Mouse (Mus musculus): Measurements from ENCODE around the gene Pak4.
A peak's percentile ranks its signal among the peaks of the same experiment; 100 is the strongest.
"Not testable (repeated sequence)": the region's sequence is repeated elsewhere in the genome, so short reads cannot be mapped to it uniquely, and the experiment has no call there.

Gene Pak4

DNA sequence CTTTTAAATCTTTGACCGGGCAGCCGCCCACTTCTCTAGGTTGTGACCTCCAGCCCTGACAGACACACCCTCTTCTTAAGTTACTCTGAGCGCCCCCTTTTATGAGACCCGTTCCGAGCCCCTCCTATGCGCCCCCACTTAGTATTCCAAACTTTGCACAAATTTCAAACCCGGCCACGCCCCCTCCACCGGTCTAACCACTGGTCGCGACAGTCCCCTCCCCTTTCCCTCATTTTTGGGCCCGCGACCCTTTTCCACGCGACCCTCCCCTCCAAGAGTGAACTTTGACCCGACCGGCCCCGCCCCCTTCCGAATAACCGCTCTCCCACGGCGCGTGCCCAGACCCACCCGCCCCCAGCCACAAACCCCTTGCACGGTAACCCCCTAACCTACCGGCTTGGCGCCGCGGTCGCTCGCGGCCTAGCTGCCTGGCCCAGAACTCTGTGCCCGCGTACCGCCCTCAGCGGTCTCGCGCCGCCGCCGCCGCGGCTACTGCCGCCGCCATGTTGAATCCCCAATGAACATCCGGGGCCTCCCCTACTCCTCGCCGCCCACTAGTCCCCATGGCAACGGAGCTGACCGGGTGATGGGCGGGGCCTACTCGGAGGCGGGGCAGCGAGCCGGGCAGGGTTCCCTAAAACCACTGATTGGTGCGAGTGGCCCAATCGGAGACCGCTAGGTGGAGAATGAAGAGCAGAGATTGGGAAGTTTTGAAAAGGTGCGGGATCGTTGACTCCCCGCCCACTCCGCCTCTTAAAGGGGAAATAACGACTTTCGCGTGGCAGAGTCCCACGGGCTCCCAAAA lies at the start of gene Pak4, which contains the start of gene Samd4b:
TSS of gene Pak4 (minus strand) at position 544 of the 805 bp plus-strand sequence.
TSS of gene Samd4b (minus strand) at position 503 of the 805 bp plus-strand sequence.
- DNase-seq (ENCODE audit: low read depth): peak; percentile 95

DNA sequence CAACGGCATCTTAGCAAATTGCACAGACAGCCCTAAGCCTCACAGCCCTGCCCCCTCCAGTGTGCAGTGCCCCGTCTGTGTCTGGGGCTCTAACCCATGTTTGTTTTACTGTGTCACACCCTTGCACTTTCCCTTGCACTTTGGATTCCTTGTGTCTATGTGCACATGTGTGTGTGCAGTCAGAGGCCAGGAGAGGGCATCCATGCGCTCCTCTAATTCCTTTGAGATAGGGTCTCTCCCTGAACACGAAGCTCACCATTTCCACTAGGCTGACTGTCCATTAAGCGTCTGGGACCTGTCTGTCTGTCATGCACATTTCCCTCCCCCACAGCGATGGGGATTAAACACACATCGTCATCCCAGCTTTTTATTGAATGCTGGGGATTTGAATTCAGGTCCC lies 49.0 kb upstream of the Pak4 start:
- no peak for DNase-seq (ENCODE audit: low read depth)

DNA sequence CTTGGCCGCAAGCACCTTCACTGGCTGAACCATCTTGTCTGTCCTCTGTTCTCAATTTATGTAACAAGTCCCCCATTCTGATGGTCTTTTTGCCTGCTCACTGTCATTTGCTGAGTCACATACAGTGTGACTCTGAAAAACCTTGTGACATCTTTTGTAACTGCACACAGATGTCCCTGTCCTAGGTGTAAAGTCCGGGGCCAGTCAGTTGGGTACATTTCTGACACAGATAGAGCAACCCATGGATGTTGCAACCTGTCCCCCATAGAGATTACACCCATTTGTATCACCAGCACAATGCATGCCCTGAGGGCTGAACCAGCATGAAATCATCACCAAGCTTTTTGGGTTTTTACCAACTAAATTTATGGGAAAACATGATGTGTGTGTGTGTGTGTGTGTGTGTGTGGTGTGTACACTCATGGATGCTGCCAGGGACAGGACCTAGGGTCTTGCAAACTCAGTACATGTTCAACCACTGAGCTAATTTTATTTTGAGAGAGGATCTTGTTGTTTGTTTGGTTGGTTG lies 48.0 kb upstream of the Pak4 start:
- no peak for DNase-seq (ENCODE audit: low read depth)

DNA sequence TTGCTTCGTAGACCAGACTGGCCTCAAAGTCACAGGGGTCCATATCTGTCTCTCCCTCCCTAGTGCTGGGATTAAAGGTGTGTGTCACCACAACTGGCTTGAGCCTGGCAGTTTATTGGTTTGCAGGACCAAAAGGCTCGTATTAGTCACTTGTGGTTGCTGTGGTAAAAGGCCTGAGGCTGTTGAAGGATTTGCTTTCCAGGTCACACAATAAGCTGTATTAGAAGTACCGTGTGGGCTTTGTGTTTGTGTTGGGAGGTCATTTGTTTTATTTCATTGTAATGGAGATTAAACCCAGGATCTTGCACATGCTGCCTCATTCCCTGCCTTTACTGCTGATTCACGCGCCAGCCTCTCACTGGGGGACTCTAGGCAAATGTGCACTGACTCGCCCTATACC lies 47.4 kb upstream of the Pak4 start:
- DNase-seq (ENCODE audit: low read depth): no peak

DNA sequence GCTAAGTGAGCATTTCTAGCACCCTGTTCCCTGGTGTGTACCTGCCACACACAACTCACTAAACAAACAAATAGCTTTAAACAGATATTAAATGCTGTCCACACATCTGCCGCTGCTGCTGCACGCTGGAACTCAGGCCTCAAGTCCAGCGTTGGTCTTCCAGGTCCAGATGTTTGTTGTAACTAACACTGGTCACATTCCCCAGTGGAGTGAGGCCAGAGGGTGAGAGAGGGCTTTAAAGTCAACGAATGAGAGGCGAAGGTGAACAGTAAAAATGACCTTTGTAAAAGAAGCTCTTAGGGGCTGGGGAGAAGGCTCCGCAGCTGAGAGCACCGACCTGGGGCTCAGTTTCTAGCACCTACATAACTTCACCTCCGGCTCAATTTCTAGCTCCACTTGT lies 43.6 kb upstream of the Pak4 start:
- DNase-seq (ENCODE audit: low read depth): no peak

DNA sequence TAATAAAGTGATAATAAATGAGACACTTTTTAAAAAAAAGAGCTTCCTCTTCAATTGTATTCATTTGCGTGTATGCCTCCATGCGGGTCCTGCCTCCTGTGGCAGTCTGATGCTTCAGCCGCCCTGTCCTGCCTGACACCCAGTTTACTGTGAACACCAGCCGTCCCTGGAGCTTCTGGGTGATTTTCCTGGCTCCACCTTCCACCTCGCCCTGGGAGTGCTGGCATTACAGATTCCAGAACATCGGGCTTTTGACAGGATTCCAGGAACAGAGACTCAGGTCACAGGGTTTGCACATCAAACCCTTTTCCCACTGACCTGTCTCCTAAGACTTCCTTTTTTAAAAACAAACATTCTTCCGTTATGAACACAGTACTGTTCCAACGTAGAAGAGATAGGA lies 39.5 kb upstream of the Pak4 start:
- DNase-seq (ENCODE audit: low read depth): no peak

DNA sequence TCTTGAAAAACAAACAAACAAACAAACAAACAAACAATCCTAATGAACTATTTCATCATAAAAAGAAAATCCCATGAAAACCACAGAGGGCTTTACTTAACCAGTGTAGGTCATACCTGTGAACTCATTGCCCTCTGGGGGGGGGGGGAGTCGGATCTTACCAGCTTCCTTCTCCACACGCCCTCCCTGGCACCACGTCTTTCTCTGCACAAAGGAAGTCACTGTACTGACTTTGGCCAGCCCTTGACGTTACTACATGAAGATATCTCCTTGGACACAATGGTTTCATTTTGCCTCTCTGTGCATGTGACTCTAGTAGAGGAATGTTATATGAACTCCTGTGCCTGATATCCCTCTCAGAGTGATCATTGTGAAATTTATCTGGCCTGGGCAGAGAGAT lies 36.1 kb upstream of the Pak4 start:
- DNase-seq (ENCODE audit: low read depth): no peak

DNA sequence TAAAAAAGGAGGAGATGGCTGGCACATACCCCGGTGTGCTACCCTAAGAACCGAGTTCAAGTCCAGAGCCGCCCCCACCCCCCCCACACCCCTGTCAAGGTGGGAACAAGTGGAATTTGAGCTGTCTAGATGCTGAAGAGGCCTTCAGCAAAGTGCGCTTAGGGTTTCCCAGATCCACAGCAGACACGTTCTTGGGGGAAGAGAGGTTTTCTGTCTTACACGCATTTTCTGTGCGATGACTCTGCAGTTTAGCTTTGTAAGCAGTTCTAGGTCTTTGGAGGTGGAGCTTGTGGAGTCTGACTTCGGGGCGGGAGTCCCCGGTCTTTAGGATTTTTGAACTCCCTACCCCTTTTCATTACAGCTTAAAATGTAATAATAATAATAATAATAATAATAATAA lies 33.1 kb upstream of the Pak4 start, which contains the start of gene Acp7:
TSS of gene Acp7 (minus strand) at position 260 of the 400 bp plus-strand sequence.
- DNase-seq (ENCODE audit: low read depth): no peak

DNA sequence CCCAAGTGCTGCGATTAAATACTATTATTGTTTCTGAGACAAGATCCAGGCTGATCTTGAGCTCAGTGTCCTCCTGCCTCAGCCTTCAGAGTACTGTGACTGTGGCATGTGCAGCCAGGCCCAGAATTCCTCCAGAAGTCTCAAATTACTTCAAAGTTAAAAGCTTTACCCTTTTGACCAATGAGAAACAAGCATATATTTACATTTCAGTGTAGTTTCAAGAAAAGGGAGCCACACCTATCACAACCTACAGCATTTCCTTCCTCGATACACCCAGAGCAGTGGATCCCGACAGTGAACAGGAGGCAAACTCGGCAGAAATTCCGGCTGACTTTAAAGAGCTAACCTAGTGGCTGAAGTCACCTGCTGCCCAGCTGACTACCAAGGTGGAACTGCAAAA lies 26.8 kb upstream of the Pak4 start:
- no peak for DNase-seq (ENCODE audit: low read depth)

DNA sequence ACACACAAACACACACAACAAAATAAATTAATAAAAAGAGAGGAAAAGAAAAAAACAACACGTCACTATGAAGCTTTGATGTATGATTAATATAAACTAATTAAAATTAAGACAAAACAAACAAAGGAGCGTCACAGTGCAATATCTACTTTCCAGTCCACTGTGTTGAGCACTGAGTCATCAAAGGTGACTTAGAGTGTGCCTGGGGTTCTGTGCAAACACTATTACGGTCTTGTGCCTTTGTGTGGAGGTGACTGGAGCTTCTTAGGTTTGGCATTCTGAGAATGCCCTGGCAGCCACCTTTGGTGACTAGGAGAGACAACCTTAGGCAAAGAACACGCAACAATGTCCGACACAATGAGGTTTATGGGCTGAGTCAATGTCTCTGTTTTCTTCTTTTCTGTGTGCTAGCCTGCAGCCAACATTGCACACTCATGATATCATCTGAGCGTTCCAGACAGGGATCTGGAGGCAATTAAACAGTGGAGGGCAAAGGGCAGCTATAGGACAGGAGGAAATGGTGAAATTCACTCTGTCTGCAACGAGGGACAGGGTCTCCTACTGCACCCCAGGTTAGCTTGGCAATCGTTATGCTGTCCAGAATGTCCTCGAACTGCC lies 21.2 kb upstream of the Pak4 start:
- DNase-seq (ENCODE audit: low read depth): no peak

DNA sequence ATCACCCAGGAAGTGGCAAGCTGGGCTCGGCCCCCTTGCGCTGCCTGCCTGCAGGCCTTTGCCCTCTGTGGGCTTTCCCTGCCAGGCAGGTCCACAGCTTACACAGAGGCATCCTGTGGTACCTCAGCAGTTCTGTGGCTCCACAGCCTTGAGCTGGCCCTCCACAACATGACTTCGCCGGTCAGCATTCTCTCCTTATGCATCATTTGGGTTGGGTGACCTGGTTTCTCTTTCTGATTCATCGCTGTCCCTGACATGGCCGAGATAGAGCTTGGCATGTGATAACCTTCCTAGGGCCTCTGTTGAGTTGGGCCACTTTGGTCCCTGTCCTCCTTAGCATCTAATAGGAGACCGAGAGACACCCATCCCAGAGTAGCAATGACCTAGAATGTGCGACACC lies 8.0 kb upstream of the Pak4 start:
- DNase-seq (ENCODE audit: low read depth): no peak

DNA sequence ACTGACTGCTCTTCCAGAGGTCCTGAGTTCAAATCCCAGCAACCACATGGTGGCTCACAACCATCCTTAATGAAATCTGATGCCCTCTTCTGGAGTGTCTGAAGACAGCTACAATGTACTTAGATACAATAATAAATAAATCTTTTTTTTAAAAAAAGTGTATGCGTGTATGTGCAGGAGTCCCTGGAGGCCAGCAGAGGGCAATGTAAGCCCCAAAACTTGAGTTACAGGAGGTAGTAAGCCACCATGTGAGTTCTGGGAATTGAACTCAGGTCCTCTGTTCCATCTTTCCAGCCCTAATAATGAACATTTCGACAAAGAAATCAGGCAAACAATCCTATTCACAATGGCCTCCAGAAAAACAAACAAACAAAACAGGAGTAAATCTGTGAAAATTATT lies 5.8 kb upstream of the Pak4 start:
- not testable (repeated sequence) for DNase-seq (ENCODE audit: low read depth)

DNA sequence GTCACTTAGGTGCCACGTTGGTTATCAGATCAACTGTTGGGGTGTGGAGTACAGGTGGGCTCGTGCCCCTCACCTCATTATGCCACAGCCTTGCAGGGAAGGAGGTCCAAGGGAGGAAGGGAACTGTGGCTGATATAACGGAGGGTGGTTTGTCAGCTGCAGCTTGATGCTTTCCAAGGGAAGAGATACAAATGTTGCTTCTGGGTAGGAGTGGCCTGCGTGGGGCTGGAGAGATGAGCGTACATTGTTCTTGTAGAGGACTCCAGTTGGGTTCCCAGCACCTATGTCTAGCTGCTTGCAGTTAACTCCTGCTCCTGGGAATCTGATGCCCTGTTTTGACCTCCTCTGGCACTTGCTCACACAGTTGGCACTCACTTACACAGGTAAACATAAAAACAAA lies 5.2 kb upstream of the Pak4 start:
- no peak for DNase-seq (ENCODE audit: low read depth)

DNA sequence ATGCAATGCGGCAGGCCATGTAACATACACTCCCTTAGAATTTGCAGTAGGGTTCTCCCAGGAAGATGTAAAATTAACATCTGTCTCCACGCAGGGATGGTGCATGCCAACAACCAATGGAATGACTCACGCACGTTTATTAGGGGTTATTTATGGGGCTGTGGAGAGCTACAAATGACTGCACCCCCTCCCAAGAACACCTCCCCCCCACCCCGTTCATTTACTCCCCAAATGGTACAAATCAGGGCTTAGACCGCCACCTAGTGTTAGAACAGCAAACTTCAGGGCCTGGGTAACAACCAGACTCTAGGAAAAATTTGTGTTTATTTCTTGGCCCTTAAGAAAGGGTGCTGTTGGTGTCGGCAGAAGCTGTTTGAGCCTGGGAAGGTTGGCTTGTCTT lies 3.7 kb upstream of the Pak4 start:
- no peak for DNase-seq (ENCODE audit: low read depth)

DNA sequence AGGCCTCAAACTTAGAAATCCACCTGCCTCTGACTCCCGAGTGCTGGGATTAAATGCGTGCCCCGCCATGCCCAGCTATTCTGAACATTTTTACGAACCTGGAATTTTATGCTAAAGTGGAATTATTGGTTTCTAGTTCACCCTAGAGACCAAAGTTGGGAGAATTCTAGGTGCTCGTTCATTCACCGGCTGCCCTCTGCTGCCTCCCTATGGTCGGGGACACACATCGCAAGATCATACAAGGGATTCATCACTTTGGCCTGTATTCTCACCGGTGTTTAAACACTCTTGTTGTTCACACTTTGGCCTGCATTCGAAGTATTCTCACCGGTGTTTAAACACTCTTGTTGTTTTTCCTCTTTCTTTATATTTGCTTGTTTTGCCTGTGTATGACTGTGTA lies 3.0 kb upstream of the Pak4 start:
- peak; percentile 71 for DNase-seq (ENCODE audit: low read depth)

DNA sequence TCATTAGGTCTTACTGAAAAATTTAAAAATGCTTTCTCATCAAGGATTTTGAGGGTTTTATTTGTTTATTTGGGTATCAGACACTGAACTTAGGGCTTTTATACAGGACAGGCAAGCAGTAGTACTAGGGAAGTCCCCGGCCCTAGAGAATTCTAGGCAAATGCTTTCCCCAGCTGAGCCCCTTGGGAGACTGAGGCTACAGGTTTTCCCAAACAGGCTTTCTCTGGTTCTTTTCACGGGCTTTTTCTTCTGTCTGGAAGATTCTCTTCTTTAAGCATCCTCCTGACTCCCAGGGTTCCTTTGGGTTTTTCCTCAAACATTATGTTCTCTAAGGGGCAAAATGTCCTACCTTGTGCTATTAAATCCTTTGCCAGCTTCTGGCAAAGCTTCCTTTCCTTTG lies 966 bp upstream of the Pak4 start:
- no peak for DNase-seq (ENCODE audit: low read depth)

DNA sequence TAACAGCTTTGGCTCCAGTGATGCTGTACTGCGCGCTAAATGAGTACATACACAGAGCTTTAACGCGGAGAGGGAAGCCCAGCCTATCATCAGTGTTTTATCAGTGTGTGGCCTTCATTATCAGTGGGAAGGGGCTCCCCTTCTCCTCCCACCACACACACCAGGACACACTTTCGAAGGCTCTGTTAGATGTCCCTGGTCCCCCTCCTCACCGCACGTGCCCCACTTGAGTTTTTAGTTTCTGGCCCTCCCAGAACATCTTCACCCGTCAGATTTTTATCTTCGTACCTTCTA lies 761 bp downstream of the Pak4 start:
- no peak for DNase-seq (ENCODE audit: low read depth)

DNA sequence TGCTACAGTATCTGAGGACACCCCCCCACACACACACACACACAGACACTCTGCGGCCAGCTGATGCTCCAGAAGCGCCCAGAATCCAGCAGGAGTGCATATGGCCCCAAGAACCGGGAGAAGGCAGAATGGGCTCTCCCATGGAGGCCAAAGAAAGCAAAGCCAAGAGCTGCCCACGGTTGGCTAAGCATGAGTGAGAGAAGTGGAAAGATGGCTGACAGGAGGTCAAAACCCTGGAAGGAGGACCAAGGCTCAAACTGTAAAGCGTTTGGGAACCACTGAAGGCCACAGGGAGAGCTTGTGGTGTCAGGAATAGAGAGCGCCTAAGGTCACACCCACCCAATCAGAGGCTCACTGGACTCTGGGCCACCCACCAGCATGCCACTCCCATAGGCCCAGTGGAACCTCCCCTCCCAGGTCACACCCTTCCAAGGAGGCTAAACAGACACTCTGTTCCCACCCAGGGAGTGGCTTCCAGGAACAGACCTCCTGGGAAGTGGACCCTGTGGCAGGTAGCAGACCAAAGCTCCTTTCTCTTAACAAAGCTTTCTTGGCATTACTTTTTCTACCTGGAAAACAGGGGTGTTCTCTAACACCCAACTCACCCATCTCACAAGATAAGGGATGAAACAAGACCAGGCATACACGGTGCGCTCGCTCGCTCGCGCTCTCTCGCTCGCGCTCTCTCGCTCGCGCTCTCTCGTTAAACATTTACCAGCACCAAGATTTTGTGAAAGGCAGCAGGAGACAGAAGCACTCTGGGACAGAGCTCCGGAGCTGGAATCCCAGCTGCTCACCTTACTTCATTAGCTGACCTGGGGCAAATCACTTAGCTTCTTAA lies 1.3 kb downstream of the Pak4 start:
- no peak for DNase-seq (ENCODE audit: low read depth)

DNA sequence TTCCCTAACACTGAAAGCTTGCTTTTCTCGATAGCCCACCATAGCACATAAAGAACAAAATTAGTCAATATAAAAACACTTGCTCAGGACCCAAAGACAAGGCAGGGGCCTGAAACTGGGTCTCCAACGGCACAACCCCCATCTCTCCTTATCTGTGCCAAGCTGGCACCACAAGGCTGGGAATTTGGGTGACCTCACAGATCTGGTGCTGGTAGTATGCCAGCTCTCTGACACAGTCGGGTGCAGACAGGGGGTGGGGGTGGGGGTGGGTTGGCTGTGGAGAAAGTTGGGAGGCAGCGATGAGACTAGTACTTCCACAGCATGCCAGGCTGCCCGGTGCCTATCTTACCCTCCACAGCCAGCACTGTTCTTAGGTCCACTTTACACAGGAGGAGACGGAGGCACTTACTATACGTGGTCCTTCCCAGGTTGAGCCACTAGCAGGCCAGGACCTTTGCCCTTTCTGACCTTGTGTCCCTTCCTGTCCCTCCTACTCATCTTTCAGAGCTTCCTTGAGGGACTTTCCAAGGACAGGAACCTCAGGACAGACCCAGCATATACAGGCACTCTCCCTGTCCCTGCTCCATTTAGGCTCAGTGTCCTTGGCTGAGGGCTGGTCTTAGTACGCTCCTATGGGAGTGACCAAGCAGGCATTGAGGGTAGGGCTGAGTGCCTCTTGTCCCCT lies 2.1 kb downstream of the Pak4 start:
- no peak for DNase-seq (ENCODE audit: low read depth)

DNA sequence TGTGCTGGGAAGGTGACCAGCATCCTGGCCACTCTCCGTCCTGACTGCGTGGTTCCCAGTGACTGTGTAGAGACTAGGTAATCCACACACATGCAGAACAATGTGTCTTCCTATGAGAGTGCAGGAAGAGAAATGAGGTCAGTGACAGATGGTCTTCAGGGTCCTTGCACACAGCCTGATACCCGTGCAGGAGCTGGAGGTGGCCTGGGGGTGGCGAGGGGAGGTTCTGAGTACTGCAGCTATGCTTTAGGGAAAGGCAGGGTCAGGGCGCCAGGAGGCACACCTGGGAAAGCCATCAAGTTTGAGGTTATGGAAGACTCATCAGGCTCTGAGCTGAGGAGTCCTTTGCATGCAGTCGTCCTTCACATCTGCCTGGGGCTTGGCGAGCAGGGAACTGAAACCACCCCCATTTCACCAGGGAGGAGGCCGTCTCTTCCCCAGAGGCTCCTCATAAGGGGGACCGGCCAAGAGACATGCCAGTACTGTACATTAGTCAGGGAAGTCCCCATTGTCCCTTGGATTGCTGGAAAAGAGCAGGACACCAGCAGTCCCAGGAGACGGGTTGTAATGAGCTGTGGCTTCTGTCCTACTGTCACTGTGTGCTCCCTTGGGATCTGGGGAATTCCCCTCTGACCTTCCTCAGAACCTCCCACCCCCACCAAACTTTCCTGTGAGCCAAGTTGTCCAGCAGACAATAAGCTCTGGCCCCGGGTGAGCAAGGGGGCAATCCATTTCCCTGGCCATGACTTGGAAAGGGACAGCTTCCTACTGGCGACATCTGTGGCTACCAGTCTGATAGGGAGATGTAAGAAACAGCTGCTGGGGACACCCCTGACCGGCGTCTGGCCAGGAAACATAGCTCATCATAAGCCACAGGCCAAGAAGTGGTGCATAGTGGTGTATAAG lies 4.5 kb downstream of the Pak4 start:
- DNase-seq (ENCODE audit: low read depth): no peak

DNA sequence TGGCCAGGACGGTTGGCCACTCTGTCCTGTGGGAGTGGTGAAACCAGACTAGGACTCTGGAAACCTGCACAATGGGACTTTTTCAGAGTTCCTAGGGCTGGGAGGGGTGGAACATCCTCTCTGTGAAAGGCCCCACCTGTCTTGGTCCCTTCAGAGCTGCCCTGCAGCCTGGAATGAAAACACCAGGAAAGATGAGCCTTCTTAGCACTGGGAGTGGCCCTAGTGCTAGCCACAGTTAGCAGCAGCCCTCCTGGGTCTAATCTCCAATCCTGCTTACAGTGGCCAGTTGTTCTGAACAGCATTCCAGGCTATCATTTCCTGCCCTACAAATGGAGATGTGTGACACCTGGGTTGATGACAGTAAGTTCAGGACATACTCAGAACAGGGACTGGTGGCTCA lies 6.1 kb downstream of the Pak4 start:
- no peak for DNase-seq (ENCODE audit: low read depth)

All from c-Kit-positive CD71-negative TER-119-negative erythroid progenitor cells, embryonic 14.5 days (primary cell).